In genomic region chr12:85541153-85541552, GRCm38 (mm10) we compare ENCODE assay signal across 7 mouse cellular contexts. TPM values are rescaled to one million over a fixed set of nuclear protein-coding genes. Genes with fewer than 3 reads are reported as not detected.
DNase-seq lines count a peak whose midpoint lies in the region; ATAC-seq and TF ChIP-seq lines count a peak whose summit lies in the region.

No protein-coding gene starts in this region.

- ATAC-seq in limb, embryonic 11.5 days (ENCODE audit: insufficient number of reproducible peaks, low FRiP score, low TSS enrichment, low read depth) = 0 out of 2 replicates have a peak, but pooled peaks have one; percentile 51
- ATAC-seq in heart, embryonic 15.5 days (replicated peaks; ENCODE audit: insufficient number of reproducible peaks, insufficient read depth, low FRiP score, low read depth) = peak; percentile 87
- ATAC-seq in liver, postnatal 0 days = peak; percentile 77

- no peaks in the 10 kb centered on the region for H3K4me1 ChIP-seq in limb, embryonic 11.5 days (ENCODE audit: control insufficient read depth, insufficient read depth, low read length)
- peaks cover 6% of the 10 kb centered on the region; the same call in 1 of the 2 replicates for H3K4me1 ChIP-seq in limb, embryonic 10.5 days
- H3K4me1 ChIP-seq in heart, embryonic 15.5 days (replicated peaks) = peaks cover 50% of the 10 kb centered on the region
- H3K4me1 ChIP-seq in liver, postnatal 0 days (ENCODE audit: insufficient read depth) = no peaks in the 10 kb centered on the region; the same call in 1 of the 2 replicates

- H3K36me3 ChIP-seq in limb, embryonic 11.5 days (ENCODE audit: control insufficient read depth, insufficient read depth, low read length) = no peaks in the 10 kb centered on the region
- no peaks in the 10 kb centered on the region for H3K36me3 ChIP-seq in limb, embryonic 10.5 days
- no peaks in the 10 kb centered on the region for H3K36me3 ChIP-seq in heart, embryonic 15.5 days
- no peaks in the 10 kb centered on the region for H3K36me3 ChIP-seq in liver, postnatal 0 days (replicated peaks; ENCODE audit: insufficient read depth, low read length)

- no peak overlapping the region for H3K4me3 ChIP-seq in limb, embryonic 11.5 days (ENCODE audit: low read depth, low read length)
- H3K4me3 ChIP-seq in limb, embryonic 10.5 days = no peak overlapping the region
- H3K4me3 ChIP-seq in heart, embryonic 15.5 days = no peak overlapping the region
- no peak overlapping the region for H3K4me3 ChIP-seq in liver, postnatal 0 days (ENCODE audit: low read depth, low read length)

- no peaks in the 10 kb centered on the region for H3K9me3 ChIP-seq in limb, embryonic 11.5 days (ENCODE audit: control insufficient read depth, low read length)
- H3K9me3 ChIP-seq in limb, embryonic 10.5 days (replicated peaks) = no peaks in the 10 kb centered on the region
- H3K9me3 ChIP-seq in heart, embryonic 15.5 days (replicated peaks) = no peaks in the 10 kb centered on the region
- H3K9me3 ChIP-seq in liver, postnatal 0 days (ENCODE audit: low read length) = no peaks in the 10 kb centered on the region

- H3K27ac ChIP-seq in limb, embryonic 11.5 days (replicated peaks; ENCODE audit: low read depth, low read length) = no peak overlapping the region
- no peak overlapping the region; the same call in 1 of the 2 replicates for H3K27ac ChIP-seq in limb, embryonic 10.5 days
- H3K27ac ChIP-seq in heart, embryonic 15.5 days = peak overlapping the region; percentile 43
- H3K27ac ChIP-seq in liver, postnatal 0 days (ENCODE audit: low read depth) = no peak overlapping the region

- 74% methylated on average over 3 of the region's 3 CpGs for WGBS in limb, embryonic 11.5 days
- WGBS in limb, embryonic 10.5 days = 82% methylated on average over 3 of the region's 3 CpGs
- 13% methylated on average over 3 of the region's 3 CpGs for WGBS in heart, embryonic 15.5 days
- 28% methylated on average over 3 of the region's 3 CpGs for WGBS in liver, postnatal 0 days (ENCODE audit: insufficient replicate concordance)

- no peak for TF ChIP-seq CTCF in liver, postnatal 0 days (IDR thresholded peaks at IDR 0.05; ENCODE audit: low read depth)

- H3K4me2 ChIP-seq in limb, embryonic 11.5 days (ENCODE audit: low read depth, severe bottlenecking) = no peak overlapping the region
- H3K4me2 ChIP-seq in heart, embryonic 15.5 days = no peak overlapping the region
- no peak overlapping the region for H3K4me2 ChIP-seq in liver, postnatal 0 days (ENCODE audit: low read depth, low read length)

- DNase-seq in limb, embryonic 11.5 days (ENCODE audit: low spot score) = no peak
- DNase-seq in limb, embryonic 10.5 days (ENCODE audit: low spot score) = no peak
- peak; percentile 14 for DNase-seq in brain, embryonic 18.5 days (ENCODE audit: low read depth, low spot score)
- peak; percentile 50 for DNase-seq in liver, postnatal 0 days
- peak; percentile 70 to 81 for DNase-seq in thymus, adult 18-20 months
- no peak for DNase-seq in frontal cortex, postnatal 10 days (ENCODE audit: low spot score in 2 of 2)

- no peaks in the 10 kb centered on the region for H3K27me3 ChIP-seq in limb, embryonic 11.5 days (ENCODE audit: control insufficient read depth, insufficient read depth, low read length)
- H3K27me3 ChIP-seq in limb, embryonic 10.5 days (ENCODE audit: low read depth, poor library complexity, severe bottlenecking) = no peaks in the 10 kb centered on the region
- no peaks in the 10 kb centered on the region for H3K27me3 ChIP-seq in heart, embryonic 15.5 days
- no peaks in the 10 kb centered on the region for H3K27me3 ChIP-seq in liver, postnatal 0 days (ENCODE audit: insufficient read depth, low read length)

- H3K9ac ChIP-seq in limb, embryonic 11.5 days (ENCODE audit: low read length) = no peak overlapping the region
- H3K9ac ChIP-seq in heart, embryonic 15.5 days = no peak overlapping the region
- H3K9ac ChIP-seq in liver, postnatal 0 days (replicated peaks) = no peak overlapping the region

- TF ChIP-seq EP300 in liver, postnatal 0 days (IDR thresholded peaks at IDR 0.05; ENCODE audit: low read depth) = no peak

RNA-seq across cellular contexts. Expression of gene Jdp2, which starts 57.7 kb away (rescaled TPM):
- polyA plus RNA-seq in limb, embryonic 11.5 days (2014; fragmentation: Nextera tagmentation; extraction: Ambion mirVana) = 0.17 and 0.41 TPM in 2 replicates
- polyA plus RNA-seq in limb, embryonic 10.5 days (2016; fragmentation: Nextera tagmentation; extraction: Ambion mirVana) = not detected in 2 replicates
- polyA plus RNA-seq in heart, embryonic 15.5 days (2015; fragmentation: Nextera tagmentation; extraction: Ambion mirVana) = 0.37 and 0.96 TPM in 2 replicates
- 0.25 and 0.33 TPM in 2 replicates for polyA plus RNA-seq in liver, postnatal 0 days (2015; fragmentation: Nextera tagmentation; extraction: Ambion mirVana)

Comparison
In these comparisons a context has a peak if more than half of its experiments do, and no peak if none do; other contexts are left out.
1. DNase-seq: peak in brain, embryonic 18.5 days (single experiment), liver, postnatal 0 days (single experiment) and thymus, adult 18-20 months (2 of 2); none in limb, embryonic 11.5 days (single experiment), limb, embryonic 10.5 days (single experiment) and frontal cortex, postnatal 10 days (0 of 2).
2. Peak in every context shown above with its lines, with median percentiles within 50 percentile points of each other: ATAC-seq.